Mouse (Mus musculus) thymus, adult 2 months (tissue): ENCODE measurements around the gene Bend6. TPM values are rescaled to one million over a fixed set of nuclear protein-coding genes. Genes with fewer than 3 reads are reported as not detected.

ENCODE experiments used
- DNase-seq: peaks from one replicate; pipeline ENCODE4 v3.0.0; 2021
- H3K27ac ChIP-seq: fragments of 200-500 bp; 2 replicates; pipeline ENCODE4 v1.5.1; 2012; ENCODE audit warnings: low read length, control low read depth; ENCODE audit not compliant: control insufficient read depth, insufficient read depth
- H3K27me3 ChIP-seq: fragments of 200-500 bp; 2 replicates; pipeline ENCODE4 v1.6.1; 2012; ENCODE audit warnings: mild to moderate bottlenecking, low read length, moderate library complexity, mixed read lengths; ENCODE audit not compliant: control insufficient read depth, insufficient read depth
- H3K36me3 ChIP-seq: fragments of 200-500 bp; 2 replicates; pipeline ENCODE4 v1.6.1; 2012; ENCODE audit warnings: mild to moderate bottlenecking, low read length, moderate library complexity; ENCODE audit not compliant: control insufficient read depth, insufficient read depth
- H3K4me1 ChIP-seq: fragments of 200-500 bp; replicated peaks from 2 replicates; pipeline ENCODE4 v1.6.1; 2012; ENCODE audit warnings: low read length; ENCODE audit not compliant: control insufficient read depth, insufficient read depth
- H3K4me3 ChIP-seq: fragments of 200-500 bp; 2 replicates; pipeline ENCODE4 v1.5.1; 2012; ENCODE audit warnings: mild to moderate bottlenecking, low read length, control low read depth, moderate library complexity; ENCODE audit not compliant: control insufficient read depth, insufficient read depth
- CTCF ChIP-seq: fragments of 200-500 bp; IDR thresholded peaks from 2 replicates; pipeline ENCODE4 v1.5.1; 2012; ENCODE audit warnings: mild to moderate bottlenecking, control low read depth, low read length, moderate library complexity, borderline replicate concordance; ENCODE audit not compliant: control insufficient read depth, poor library complexity, insufficient read depth; ENCODE audit errors: extremely low read depth
- POLR2A ChIP-seq: fragments of 200-500 bp; IDR thresholded peaks from 2 replicates; pipeline ENCODE4 v1.6.1; 2012; ENCODE audit warnings: mild to moderate bottlenecking, low read length, control low read depth, moderate library complexity; ENCODE audit not compliant: control insufficient read depth, poor library complexity, insufficient read depth; ENCODE audit errors: extremely low read depth
- WGBS: fragments of 180-500 bp; shearing (Covaris S2); methylation state at CpG from one replicate; pipeline ENCODE4 v1.1.7; 2018; 5-methylcytosine and 5-hydroxymethylcytosine counted together
- polyA plus RNA-seq: library from polyadenylated mRNA; depleted of rRNA; stranded (reverse); fragments of >200 nt; gene quantifications from 2 replicates; pipeline ENCODE4 v1.2.3, GENCODE M21; 2012

The Bend6 gene
- polyA plus RNA-seq, 1 experiment = 0.55 TPM

GRCm38 (mm10) chr1:33897426-33897825, 10.2 kb downstream of the Bend6 start:
- WGBS = 93% methylated on average over 11 of the region's 11 CpGs
- no peak overlapping the region for H3K27ac ChIP-seq
- no peaks in the 10 kb centered on the region for H3K36me3 ChIP-seq
- no peaks in the 10 kb centered on the region for H3K4me1 ChIP-seq
- TF ChIP-seq CTCF (no peak), POLR2A (no peak)
- H3K4me3 ChIP-seq = no peak overlapping the region
- no peaks in the 10 kb centered on the region for H3K27me3 ChIP-seq
- DNase-seq = no peak

- no peak overlapping the region for H3K27ac ChIP-seq
- no peaks in the 10 kb centered on the region for H3K4me1 ChIP-seq
- TF ChIP-seq CTCF = no peak
- no peak for TF ChIP-seq POLR2A
- no peak for DNase-seq
- no peaks in the 10 kb centered on the region for H3K27me3 ChIP-seq
- no peaks in the 10 kb centered on the region for H3K36me3 ChIP-seq
- no peak overlapping the region for H3K4me3 ChIP-seq
- 67% methylated on average over 4 of the region's 4 CpGs for WGBS
Measured at GRCm38 (mm10) chr1:33896666-33897065, 10.9 kb downstream of the Bend6 start.

- no peak overlapping the region for H3K4me3 ChIP-seq
- TF ChIP-seq POLR2A (no peak), CTCF (no peak)
- no peaks in the 10 kb centered on the region; the same call in 1 of the 2 replicates for H3K27me3 ChIP-seq
- no peak for DNase-seq
- H3K27ac ChIP-seq = no peak overlapping the region
- no peaks in the 10 kb centered on the region for H3K36me3 ChIP-seq
- no peaks in the 10 kb centered on the region for H3K4me1 ChIP-seq
- WGBS = 72% methylated on average over 6 of the region's 6 CpGs
Measured at GRCm38 (mm10) chr1:33896116-33896515, 11.5 kb downstream of the Bend6 start.

- H3K36me3 ChIP-seq = no peaks in the 10 kb centered on the region
- WGBS = 42% methylated on average over 10 of the region's 10 CpGs
- no peaks in the 10 kb centered on the region for H3K4me1 ChIP-seq
- H3K4me3 ChIP-seq = no peak overlapping the region
- no peak for TF ChIP-seq CTCF
- TF ChIP-seq POLR2A = no peak
- no peak overlapping the region for H3K27ac ChIP-seq
- DNase-seq = peak; percentile 41
- H3K27me3 ChIP-seq = no peaks in the 10 kb centered on the region; the same call in 1 of the 2 replicates
Measured at GRCm38 (mm10) chr1:33892784-33893183, 14.8 kb downstream of the Bend6 start.

GRCm38 (mm10) chr1:33883102-33883839, 24.3 kb downstream of the Bend6 start:
- peak overlapping the region; percentile 17; the same call in 1 of the 2 replicates for H3K4me3 ChIP-seq
- H3K4me1 ChIP-seq = peaks cover 4% of the 10 kb centered on the region; the same call in 1 of the 2 replicates
- peak; percentile 48; the same call in 1 of the 2 replicates for TF ChIP-seq CTCF
- TF ChIP-seq POLR2A = no peak
- DNase-seq = peak; percentile 72
- no peaks in the 10 kb centered on the region for H3K27me3 ChIP-seq
- peak overlapping the region; percentile 38; the same call in 1 of the 2 replicates for H3K27ac ChIP-seq
- H3K36me3 ChIP-seq = no peaks in the 10 kb centered on the region
- 3% methylated on average over 18 of the region's 18 CpGs for WGBS

GRCm38 (mm10) chr1:33878170-33878569, 29.4 kb downstream of the Bend6 start:
- 91% methylated on average over 7 of the region's 7 CpGs for WGBS
- no peak for TF ChIP-seq POLR2A
- TF ChIP-seq CTCF = no peak
- Histone ChIP-seq H3K27ac (no peak overlapping the region), H3K4me1 (no peaks in the 10 kb centered on the region), H3K27me3 (no peaks in the 10 kb centered on the region), H3K4me3 (no peak overlapping the region), H3K36me3 (no peaks in the 10 kb centered on the region)
- DNase-seq = no peak

GRCm38 (mm10) chr1:33876416-33876815, 31.2 kb downstream of the Bend6 start:
- 92% methylated on average over 3 of the region's 3 CpGs for WGBS
- TF ChIP-seq CTCF (no peak), POLR2A (no peak)

GRCm38 (mm10) chr1:33875691-33876090, 31.9 kb downstream of the Bend6 start:
- 76% methylated on average over 6 of the region's 6 CpGs for WGBS
- DNase-seq = peak; percentile 25
- H3K27ac ChIP-seq = no peak overlapping the region
- H3K4me1 ChIP-seq = no peaks in the 10 kb centered on the region
- H3K4me3 ChIP-seq = no peak overlapping the region
- no peaks in the 10 kb centered on the region for H3K36me3 ChIP-seq
- H3K27me3 ChIP-seq = no peaks in the 10 kb centered on the region
- TF ChIP-seq CTCF (no peak), POLR2A (no peak)

More at GRCm38 (mm10) chr1:33876416-33876815, 31.2 kb downstream of the Bend6 start:
- Histone ChIP-seq H3K4me1 (no peaks in the 10 kb centered on the region), H3K36me3 (no peaks in the 10 kb centered on the region), H3K4me3 (no peak overlapping the region), H3K27ac (no peak overlapping the region), H3K27me3 (no peaks in the 10 kb centered on the region)
- no peak for DNase-seq
